Mouse (Mus musculus): ENCODE data around the gene Slfn1. TPM values are rescaled to one million over a fixed set of nuclear protein-coding genes. Genes with fewer than 3 reads are reported as not detected.

Gene Slfn1
- 239 TPM for polyA plus RNA-seq (2017; shearing (Covaris generic))

GRCm38 (mm10) chr11:83116597-83117227, at the start of gene Slfn1:
Gene Slfn1 (plus strand): TSS chr11:83116849.

Other genes with a start within 250 kb of the Slfn1 start
- 13.2 TPM for gene Rffl, start 245.6 kb upstream of the Slfn1 start, polyA plus RNA-seq (2017; shearing (Covaris generic))
- gene Rad51d, start 226.2 kb upstream of the Slfn1 start, polyA plus RNA-seq (2017; shearing (Covaris generic)) = 35.0 TPM
- gene Fndc8, start 224.7 kb upstream of the Slfn1 start, polyA plus RNA-seq (2017; shearing (Covaris generic)) = 0.24 TPM
- 36.6 TPM for gene Nle1, start 208.4 kb upstream of the Slfn1 start, polyA plus RNA-seq (2017; shearing (Covaris generic))
- gene Unc45b, start 206.3 kb upstream of the Slfn1 start, polyA plus RNA-seq (2017; shearing (Covaris generic)) = not detected
- gene Slfn5, start 165.5 kb upstream of the Slfn1 start, polyA plus RNA-seq (2017; shearing (Covaris generic)) = 53.0 TPM
- 23.4 TPM for gene Slfn9, start 125.0 kb upstream of the Slfn1 start, polyA plus RNA-seq (2017; shearing (Covaris generic))
- 148 TPM for gene Slfn8, start 96.0 kb upstream of the Slfn1 start, polyA plus RNA-seq (2017; shearing (Covaris generic))
- 617 TPM for gene Slfn2, start 51.7 kb upstream of the Slfn1 start, polyA plus RNA-seq (2017; shearing (Covaris generic))
- 0.93 TPM for gene Slfn4, start 58.3 kb downstream of the Slfn1 start, polyA plus RNA-seq (2017; shearing (Covaris generic))
- 7.4 TPM for gene Slfn3, start 74.5 kb downstream of the Slfn1 start, polyA plus RNA-seq (2017; shearing (Covaris generic))
- gene Slfn14, start 169.9 kb downstream of the Slfn1 start, polyA plus RNA-seq (2017; shearing (Covaris generic)) = 0.32 TPM
- gene Ap2b1, start 182.2 kb downstream of the Slfn1 start, polyA plus RNA-seq (2017; shearing (Covaris generic)) = 56.3 TPM
- 13.2 TPM for gene Pex12, start 185.7 kb downstream of the Slfn1 start, polyA plus RNA-seq (2017; shearing (Covaris generic))